Mouse (Mus musculus): ENCODE measurements at regions not wholly inside any gene's neighbourhood (a gene's known extent, or its start where the extent isn't known, plus 50 kb on each side); places are given as distances from the start of the nearest gene placed in this dataset.

DNA sequence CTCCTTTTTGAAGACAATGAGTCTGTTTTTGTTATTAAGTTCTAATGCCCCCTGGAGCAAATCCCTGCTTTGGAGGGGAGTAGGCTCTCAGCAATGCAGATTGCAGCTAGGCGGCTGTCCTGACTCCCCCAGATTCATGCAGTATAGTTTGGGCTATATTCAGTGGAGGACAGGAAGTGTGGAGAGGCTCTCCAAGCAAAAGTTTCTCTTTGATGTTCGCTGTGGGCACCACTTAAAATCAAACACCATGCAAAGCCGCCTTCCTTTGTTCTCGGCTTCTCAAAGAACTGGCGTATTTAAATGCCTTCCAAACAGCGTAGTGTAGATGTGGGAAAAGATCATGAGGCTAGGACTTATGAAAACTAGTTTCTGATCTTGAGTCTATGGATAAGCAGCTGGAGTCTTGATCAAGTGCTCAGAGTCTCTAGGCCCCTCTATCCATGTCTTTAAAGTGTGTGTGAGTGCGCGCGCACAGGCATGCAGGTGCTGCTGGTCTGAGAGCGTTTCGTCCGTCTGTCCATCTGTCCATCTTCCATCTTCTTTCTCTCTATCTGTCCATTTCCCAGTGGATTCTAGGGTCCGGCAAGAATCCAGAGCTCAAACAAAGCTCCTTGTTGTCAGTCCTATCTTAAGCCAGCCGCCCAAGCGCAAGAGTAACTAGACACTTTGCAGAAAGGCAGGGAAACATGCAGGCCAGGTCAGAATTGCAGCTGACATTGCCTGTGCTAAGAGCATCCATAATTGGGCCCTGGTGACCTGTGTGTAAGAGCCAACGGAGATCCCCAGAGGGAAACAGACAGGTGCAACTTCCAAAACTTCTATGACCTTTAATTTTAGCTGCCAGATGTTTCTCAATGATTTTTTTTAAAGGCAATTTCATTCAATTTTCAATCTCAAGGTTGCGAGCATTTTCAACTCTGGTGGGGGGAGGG lies 129.4 kb upstream of the Serp2 start:
- DNase-seq (ENCODE audit: low read depth in 2 of 2, low spot score in 2 of 2): no peak

GRCm38 (mm10) chr14:76684327-76684726 lies 127.6 kb upstream of the Serp2 start:
- no peak for DNase-seq (ENCODE audit: low read depth in 2 of 2, low spot score in 2 of 2)

- no peak for DNase-seq (ENCODE audit: low read depth in 2 of 2, low spot score in 2 of 2)
Observed at GRCm38 (mm10) chr14:76681581-76682377, 125.1 kb upstream of the Serp2 start.

- no peak for DNase-seq (ENCODE audit: low read depth in 2 of 2, low spot score in 2 of 2)
Observed at GRCm38 (mm10) chr14:76678512-76679134, 121.9 kb upstream of the Serp2 start.

GRCm38 (mm10) chr14:76674949-76675348 lies 118.3 kb upstream of the Serp2 start:
- no peak for DNase-seq (ENCODE audit: low read depth in 2 of 2, low spot score in 2 of 2)

DNA sequence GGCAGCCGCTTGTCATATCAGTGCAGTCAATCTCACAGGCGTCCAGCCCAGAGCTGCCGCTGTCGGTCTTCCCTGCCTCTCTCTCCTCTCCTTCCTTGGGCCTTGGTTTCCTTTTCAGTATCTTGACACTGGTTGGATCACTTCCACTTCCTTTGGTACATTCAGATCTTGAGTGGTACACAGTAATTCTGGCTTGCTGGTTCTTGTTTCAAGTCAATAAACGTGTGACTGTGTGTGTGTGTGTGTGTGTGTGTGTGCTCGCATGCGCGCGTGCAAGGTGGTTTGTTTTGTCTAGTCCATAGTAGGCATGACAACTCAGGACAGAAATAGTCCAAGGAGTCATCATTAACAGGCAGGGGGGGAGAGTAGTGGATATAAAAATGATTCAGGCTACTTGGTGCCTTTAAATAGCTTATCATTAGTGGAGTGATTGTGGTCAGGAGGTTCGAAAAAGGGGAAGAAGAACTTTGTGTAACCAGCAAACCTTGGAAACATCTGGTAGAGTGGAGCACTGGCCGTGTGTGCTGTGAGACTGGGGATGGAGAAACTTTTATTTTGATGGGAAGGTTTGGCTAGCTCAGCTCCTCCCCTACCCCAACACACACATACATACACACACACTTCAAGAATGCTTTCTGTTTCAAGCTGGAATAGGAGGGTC lies 117.1 kb upstream of the Serp2 start:
- DNase-seq (ENCODE audit: low read depth in 2 of 2, low spot score in 2 of 2): no peak

GRCm38 (mm10) chr14:76672899-76673298 lies 116.2 kb upstream of the Serp2 start:
- no peak for DNase-seq (ENCODE audit: low read depth in 2 of 2, low spot score in 2 of 2)

DNA sequence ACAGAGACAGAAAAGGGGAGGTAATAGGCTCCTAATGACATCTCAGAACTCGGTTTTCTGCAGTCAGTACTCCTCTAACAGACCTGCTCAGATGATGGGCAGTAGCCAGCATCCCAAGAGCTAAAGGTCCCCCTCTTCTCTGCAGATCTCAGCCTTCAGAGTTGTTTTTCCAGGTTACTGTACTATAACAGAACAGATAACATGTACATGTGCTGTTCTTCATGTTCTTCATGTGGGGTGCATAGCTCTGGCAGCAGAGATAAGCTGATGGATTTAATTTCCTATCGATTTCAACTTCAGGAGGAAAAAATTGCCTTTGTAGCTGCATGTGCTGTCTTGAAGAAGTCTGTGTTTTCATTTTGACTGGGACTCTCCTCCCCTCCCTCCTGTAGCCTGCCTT lies 115.8 kb upstream of the Serp2 start:
- DNase-seq (ENCODE audit: low read depth in 2 of 2, low spot score in 2 of 2): no peak

- DNase-seq (ENCODE audit: low read depth in 2 of 2, low spot score in 2 of 2): no peak
Observed at GRCm38 (mm10) chr14:76671023-76671422, 114.3 kb upstream of the Serp2 start.

DNA sequence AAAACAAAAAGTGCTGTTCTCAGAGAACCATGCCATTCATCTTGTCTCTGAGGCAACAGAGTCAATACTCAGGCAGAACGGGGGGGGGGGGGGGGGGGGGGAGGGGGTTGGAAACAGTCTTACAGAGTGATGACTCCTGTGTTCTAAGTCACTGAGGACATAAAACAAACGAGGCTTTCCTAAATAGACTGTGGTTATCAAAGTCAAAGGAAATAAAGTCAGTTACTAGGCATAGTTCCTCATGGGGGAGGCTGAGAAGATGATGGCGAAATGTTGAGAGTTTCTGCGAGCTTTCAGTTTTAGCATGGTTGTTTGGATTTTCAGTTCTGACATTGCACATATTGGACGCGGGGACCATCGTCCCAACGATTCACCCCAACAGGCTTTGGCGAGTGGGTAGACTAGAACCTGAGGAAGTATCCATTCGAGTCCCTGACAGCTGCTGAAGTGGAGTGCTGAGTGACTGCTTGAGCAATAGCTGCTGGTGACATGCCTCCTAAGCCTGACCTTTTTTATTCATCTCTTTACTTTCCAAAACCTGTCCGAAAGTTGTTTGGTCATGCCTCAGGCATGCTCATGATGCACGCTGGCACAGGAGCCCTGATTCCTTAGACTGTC lies 109.2 kb upstream of the Serp2 start:
- DNase-seq (ENCODE audit: low read depth in 2 of 2, low spot score in 2 of 2): no peak

DNA sequence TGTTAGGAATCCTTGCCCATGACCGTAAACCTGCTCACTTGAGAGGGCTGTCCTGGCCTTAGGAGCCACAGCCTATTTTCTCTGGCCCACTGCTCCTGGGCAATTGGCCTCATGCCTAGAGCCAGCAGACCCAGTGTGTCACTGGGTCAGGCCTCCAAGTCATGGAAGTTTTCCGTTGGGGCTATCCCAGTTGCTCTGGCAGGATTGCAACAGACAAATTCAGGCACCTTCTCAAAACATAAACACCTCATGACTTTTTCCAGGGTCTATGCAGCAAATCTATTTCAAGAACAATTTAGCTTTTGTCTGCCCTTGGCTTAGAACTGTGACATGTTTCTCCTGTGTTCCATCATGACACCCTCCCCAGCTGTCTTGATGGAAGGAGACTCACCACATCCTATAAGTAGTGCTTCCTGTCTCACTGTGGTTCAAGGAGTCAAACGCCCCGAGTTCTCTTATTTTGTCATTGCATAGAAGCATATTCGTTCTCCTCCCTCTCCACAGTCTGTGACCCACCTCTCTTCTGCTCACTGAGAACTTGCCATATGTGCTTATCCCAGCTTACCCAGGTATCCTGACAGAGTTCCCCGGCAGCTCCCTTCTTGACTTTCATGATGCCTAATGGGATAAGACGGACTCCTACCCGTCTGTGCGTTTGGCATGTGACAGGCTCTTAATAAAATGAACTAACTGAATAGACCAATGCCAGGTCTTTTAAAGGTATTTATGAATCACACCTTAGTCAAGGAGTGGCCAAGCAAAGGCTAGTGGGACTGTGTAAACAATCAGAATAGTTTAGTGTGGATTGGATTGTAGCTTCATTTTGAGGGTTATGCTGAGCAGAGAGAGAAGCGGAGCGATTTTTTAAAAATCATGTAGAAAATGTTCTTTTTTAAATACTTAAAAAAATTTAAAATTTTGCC lies 108.2 kb upstream of the Serp2 start:
- peak in 1 of 2 experiments; percentile 20 for DNase-seq (ENCODE audit: low read depth in 2 of 2, low spot score in 2 of 2)

DNA sequence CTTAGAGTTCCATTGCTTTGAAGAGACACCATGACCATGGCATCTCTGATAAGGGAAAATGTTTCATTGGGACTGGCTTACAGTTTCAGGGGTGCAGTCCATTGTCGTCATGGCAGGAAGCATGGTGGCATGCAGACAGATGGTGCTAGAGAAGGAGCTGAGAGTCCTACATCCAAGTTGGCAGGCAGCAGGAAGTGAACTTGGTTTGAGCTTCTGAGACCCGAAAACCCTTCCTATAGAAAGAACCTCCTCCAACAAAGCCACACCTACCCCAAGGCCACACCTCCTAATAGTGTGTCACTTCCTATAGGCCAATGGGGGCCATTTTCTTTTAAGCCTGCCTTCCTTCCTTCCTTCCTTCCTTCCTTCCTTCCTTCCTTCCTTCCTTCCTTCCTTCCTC lies 107.1 kb upstream of the Serp2 start:
- DNase-seq (ENCODE audit: low read depth in 2 of 2, low spot score in 2 of 2): no peak

- no peak for DNase-seq (ENCODE audit: low read depth in 2 of 2, low spot score in 2 of 2)
Observed at GRCm38 (mm10) chr14:76662871-76663270, 106.2 kb upstream of the Serp2 start.

DNA sequence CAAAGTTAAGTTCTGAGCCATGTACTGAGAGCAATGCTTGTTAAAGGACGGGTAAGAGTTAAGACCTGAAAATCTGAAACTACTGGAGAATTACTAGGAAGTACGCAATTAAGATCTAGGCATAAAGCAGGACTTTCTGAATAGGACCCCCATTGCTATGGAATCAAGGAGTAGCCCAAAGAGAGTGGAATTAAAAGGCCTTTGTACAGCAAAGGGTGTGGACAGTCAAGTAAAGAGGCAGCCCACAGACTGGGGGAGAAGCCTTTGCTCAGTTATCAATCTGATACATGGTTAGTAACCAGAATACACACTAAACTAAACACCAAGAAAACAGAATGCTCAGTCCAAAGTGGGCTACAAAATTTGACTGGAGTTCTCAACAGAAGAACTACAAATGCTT lies 104.2 kb upstream of the Serp2 start:
- DNase-seq (ENCODE audit: low read depth in 2 of 2, low spot score in 2 of 2): no peak

DNA sequence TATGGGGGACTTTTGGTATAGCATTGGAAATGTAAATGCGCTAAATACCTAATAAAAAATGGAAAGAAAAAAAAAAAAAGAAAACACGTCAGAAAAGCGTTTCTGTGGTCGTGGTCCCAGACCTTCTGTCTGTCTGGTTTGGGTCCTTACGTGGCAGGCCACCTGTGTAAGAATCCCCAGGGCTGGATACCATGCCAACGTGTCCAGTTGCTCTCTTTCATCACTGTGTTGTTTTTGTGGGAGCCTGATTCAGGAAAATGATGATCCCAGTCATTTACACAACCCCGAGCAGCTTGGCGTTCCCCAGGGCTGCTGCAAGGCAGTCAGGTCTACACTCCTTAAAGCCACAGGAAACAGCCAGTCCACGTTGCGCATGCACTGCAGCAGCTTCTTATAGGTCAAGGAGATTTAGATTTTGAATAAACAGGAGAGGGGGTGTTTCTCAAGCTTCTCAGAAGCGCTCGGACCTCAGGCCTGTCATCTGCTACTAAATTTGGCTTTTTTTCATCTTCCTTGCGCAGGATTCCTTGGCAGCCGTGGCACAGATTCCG lies 102.3 kb upstream of the Serp2 start:
- no peak for DNase-seq (ENCODE audit: low read depth in 2 of 2, low spot score in 2 of 2)

DNA sequence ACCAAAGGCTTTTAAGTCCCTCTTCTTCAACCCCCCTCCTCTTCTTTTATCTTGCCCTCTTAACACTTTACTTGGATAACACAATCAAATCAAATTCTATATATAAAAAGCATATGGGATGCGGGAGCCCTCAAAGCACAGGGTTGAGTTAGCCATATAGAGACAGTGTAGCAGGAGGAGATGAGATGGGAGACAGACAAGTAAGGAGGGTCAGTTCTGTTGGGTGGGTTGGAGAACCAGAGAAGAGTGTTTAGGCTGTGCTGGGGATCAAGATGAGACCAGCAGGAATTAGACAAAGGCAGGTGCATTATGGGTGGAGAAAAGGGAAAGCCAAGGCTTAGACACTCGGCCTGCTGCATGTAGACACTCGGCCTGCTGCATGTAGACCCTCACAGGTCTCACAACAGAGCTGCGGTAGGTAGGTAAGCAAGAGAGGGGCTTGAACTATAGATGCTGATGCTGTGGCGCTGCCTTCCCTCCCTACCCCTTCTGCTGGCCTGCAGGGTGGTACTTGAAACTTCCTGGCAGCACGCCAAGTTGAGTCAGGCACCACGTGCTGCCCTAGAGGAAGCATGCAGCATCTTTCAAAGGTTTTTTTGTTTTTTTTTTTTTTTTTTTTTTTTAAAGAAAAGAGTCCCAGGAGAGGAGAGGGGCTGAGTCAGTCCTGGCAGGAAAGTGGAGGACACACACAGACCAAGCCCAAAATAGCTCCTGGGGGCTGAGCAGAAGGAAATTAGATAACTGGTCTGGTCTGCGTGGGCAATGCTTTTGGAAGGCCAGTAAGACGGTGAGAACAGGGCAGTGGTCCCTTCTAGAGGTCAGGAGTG lies 101.3 kb upstream of the Serp2 start:
- DNase-seq (ENCODE audit: low read depth in 2 of 2, low spot score in 2 of 2): no peak

DNA sequence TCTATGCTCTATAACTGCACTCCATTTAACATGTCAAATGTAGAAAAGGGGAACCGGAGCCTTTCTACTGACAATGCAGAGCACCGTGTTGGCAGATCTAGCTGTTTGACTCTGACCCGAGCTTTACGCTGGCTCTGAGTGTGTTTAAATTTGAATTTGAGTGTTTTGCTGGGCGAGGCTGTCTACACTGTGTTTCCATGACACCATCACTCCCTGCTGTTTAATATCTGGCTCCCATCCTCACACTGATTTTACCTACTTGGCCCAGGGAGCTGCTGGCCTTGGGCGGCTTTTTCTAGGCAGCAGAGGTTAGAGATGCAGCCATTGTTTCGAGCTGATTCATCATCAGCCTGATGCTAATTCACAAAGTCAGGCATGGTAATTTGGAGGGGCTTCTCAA lies 100.7 kb upstream of the Serp2 start:
- no peak for DNase-seq (ENCODE audit: low read depth in 2 of 2, low spot score in 2 of 2)

- DNase-seq (ENCODE audit: low read depth in 2 of 2, low spot score in 2 of 2): no peak
Observed at GRCm38 (mm10) chr14:76652356-76653126, 95.9 kb upstream of the Serp2 start.

Data from CD8-positive naive resting alpha-beta T cell, adult 2 months (primary cell).